Mouse (Mus musculus): ENCODE results near the gene Rasl11b. TPM values are rescaled to one million over a fixed set of nuclear protein-coding genes. Genes with fewer than 3 reads are reported as not detected.

Gene Rasl11b
- polyA plus RNA-seq, 2 experiments: 102 to 111 TPM

DNA sequence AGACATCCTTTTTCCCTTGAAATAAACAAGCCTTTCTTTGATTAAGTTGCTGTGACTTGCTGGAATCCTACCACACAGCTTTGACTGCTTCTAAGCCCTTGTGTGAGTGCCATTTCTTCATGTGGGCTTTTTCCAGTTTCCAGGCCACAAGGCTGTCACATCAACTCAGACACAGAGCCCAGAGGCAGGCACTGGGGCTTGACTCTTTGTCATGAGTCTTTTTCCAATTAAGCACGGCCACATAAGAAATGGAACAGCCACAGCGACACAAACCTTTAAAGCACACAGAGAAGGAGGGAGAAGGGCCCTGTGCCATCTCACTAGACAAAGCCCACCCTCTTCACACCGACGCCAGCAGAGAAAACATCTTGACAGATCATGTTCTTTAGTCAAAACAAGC, 23.4 kb downstream of the Rasl11b start:
- Histone ChIP-seq H3K4me2 (replicated peaks; ENCODE audit: low read depth, low read length, severe bottlenecking) (no peak overlapping the region), H3K4me1 (ENCODE audit: control insufficient read depth, insufficient read depth, low read length) (peaks cover 20% of the 10 kb centered on the region), H3K9me3 (ENCODE audit: control insufficient read depth, low read length) (no peaks in the 10 kb centered on the region), H3K27me3 (ENCODE audit: control insufficient read depth, insufficient read depth, low read length) (no peaks in the 10 kb centered on the region), H3K4me3 (replicated peaks; ENCODE audit: low read length) (no peak overlapping the region), H3K36me3 (ENCODE audit: control insufficient read depth, insufficient read depth, low read length) (no peaks in the 10 kb centered on the region), H3K9ac (ENCODE audit: low read depth, low read length, severe bottlenecking) (no peak overlapping the region), H3K27ac (replicated peaks; ENCODE audit: low read depth, low read length) (no peak overlapping the region)
- DNase-seq (ENCODE audit: low spot score) (no peak), ATAC-seq (ENCODE audit: low FRiP score, low read depth) (no peak)
- TF ChIP-seq POLR2A (IDR thresholded peaks at IDR 0.05; ENCODE audit: borderline replicate concordance, extremely low read depth, insufficient read depth, insufficient read length): no peak
- 45% methylated on average over 4 of the region's 4 CpGs for WGBS

DNA sequence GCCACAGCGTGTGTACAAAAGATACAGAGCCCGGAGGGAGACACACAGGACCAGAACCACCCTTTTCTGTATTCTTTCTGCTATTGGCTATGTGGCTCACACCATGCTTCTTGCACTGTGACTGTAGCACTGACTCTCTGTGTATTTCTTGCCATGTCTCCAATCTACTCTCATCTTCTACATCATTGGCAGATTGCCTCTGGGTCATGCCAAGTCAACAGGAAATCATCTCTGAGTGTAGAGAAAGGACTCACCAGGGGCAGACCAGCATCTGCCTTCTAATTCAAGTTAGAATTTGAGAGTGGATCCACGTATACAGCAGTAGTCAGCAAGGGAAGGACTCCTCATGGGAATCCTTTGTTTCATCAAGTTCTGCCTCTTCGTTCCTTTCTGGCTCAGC, 27.5 kb downstream of the Rasl11b start:
- no peak for TF ChIP-seq POLR2A (IDR thresholded peaks at IDR 0.05; ENCODE audit: borderline replicate concordance, extremely low read depth, insufficient read depth, insufficient read length)
- no peak overlapping the region for H3K4me2 ChIP-seq (replicated peaks; ENCODE audit: low read depth, low read length, severe bottlenecking)
- H3K27me3 ChIP-seq (ENCODE audit: control insufficient read depth, insufficient read depth, low read length): no peaks in the 10 kb centered on the region
- H3K36me3 ChIP-seq (ENCODE audit: control insufficient read depth, insufficient read depth, low read length): no peaks in the 10 kb centered on the region
- H3K9me3 ChIP-seq (ENCODE audit: control insufficient read depth, low read length): no peaks in the 10 kb centered on the region
- H3K9ac ChIP-seq (ENCODE audit: low read depth, low read length, severe bottlenecking): no peak overlapping the region
- 86% methylated on average over 4 of the region's 4 CpGs for WGBS
- H3K27ac ChIP-seq (replicated peaks; ENCODE audit: low read depth, low read length): no peak overlapping the region
- DNase-seq (ENCODE audit: low spot score) (no peak), ATAC-seq (ENCODE audit: low FRiP score, low read depth) (no peak)
- peaks cover 7% of the 10 kb centered on the region; the same call in 1 of the 2 replicates for H3K4me1 ChIP-seq (ENCODE audit: control insufficient read depth, insufficient read depth, low read length)
- H3K4me3 ChIP-seq (replicated peaks; ENCODE audit: low read length): no peak overlapping the region

DNA sequence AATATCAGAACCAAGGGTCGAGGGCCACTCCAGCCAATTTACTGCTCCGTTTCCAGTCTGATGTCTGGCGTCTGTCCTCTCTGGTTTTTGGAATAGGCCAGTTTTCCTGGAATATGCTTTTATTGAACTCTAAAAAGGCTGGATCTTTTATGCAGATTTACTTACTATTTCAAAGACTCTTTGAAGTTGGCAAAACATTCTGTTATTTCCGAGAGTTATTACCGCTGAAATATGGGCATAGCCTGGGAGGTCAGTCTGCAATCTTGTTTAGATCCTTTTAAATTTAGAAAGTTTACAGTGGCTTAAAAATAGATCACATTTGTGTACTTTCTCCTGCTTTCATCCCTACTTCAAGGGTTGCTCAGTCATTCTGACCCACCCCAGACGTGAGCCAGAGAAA, 29.4 kb downstream of the Rasl11b start:
- Histone ChIP-seq H3K4me3 (replicated peaks; ENCODE audit: low read length) (no peak overlapping the region), H3K27ac (replicated peaks; ENCODE audit: low read depth, low read length) (no peak overlapping the region), H3K4me2 (replicated peaks; ENCODE audit: low read depth, low read length, severe bottlenecking) (no peak overlapping the region), H3K36me3 (ENCODE audit: control insufficient read depth, insufficient read depth, low read length) (no peaks in the 10 kb centered on the region), H3K27me3 (ENCODE audit: control insufficient read depth, insufficient read depth, low read length) (no peaks in the 10 kb centered on the region), H3K9me3 (ENCODE audit: control insufficient read depth, low read length) (no peaks in the 10 kb centered on the region), H3K9ac (ENCODE audit: low read depth, low read length, severe bottlenecking) (no peak overlapping the region), H3K4me1 (ENCODE audit: control insufficient read depth, insufficient read depth, low read length) (no peaks in the 10 kb centered on the region)
- 73% methylated on average over 6 of the region's 6 CpGs for WGBS
- DNase-seq (ENCODE audit: low spot score): no peak
- TF ChIP-seq POLR2A (IDR thresholded peaks at IDR 0.05; ENCODE audit: borderline replicate concordance, extremely low read depth, insufficient read depth, insufficient read length): no peak
- no peak for ATAC-seq (ENCODE audit: low FRiP score, low read depth)

DNA sequence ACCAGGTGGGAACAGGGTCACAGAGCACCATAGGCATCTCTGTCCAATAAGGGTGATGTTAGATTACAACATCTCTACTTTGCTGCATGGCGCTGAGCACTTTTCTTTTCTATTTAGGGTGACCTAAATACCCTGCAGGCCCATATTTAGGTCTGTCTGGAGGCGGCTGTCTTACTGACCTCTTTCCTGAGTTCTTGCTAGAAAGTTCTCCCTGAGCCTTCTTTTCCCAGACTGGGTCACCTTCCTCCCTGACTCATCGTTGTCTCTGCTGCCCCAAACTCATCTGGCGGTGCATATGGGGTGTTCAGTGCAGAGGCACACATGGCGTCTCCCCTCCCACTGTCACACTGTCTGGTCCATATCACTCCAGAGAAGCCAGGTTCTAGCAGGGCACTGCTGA, 31.1 kb downstream of the Rasl11b start:
- Histone ChIP-seq H3K9ac (ENCODE audit: low read depth, low read length, severe bottlenecking) (no peak overlapping the region), H3K9me3 (ENCODE audit: control insufficient read depth, low read length) (no peaks in the 10 kb centered on the region), H3K27ac (replicated peaks; ENCODE audit: low read depth, low read length) (no peak overlapping the region), H3K4me2 (replicated peaks; ENCODE audit: low read depth, low read length, severe bottlenecking) (no peak overlapping the region), H3K27me3 (ENCODE audit: control insufficient read depth, insufficient read depth, low read length) (no peaks in the 10 kb centered on the region), H3K36me3 (ENCODE audit: control insufficient read depth, insufficient read depth, low read length) (no peaks in the 10 kb centered on the region), H3K4me3 (replicated peaks; ENCODE audit: low read length) (no peak overlapping the region), H3K4me1 (ENCODE audit: control insufficient read depth, insufficient read depth, low read length) (0 out of 2 replicates have a peak, but pooled peaks cover 2% of the 10 kb centered on the region)
- no peak for TF ChIP-seq POLR2A (IDR thresholded peaks at IDR 0.05; ENCODE audit: borderline replicate concordance, extremely low read depth, insufficient read depth, insufficient read length)
- 92% methylated on average over 5 of the region's 5 CpGs for WGBS
- ATAC-seq (ENCODE audit: low FRiP score, low read depth): no peak
- DNase-seq (ENCODE audit: low spot score): no peak

DNA sequence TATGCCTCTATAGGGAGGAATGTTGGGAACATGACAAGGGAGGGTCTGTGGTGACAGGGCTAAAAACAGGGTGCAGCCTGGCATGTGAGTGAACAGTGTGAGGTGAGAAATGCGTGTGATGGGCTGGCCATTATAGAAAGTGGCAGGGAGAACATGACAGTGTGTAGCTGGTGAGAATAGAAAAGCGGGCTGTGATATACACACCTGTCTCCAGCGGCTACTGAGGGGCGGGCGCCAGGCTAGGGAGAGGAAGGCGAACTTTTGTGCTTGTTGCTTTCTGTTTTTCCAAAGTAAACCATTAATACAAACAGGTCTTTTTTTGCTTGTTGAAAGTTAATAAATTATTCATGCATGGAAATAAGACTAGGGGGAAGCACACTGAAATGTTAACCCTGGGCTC, 32.3 kb downstream of the Rasl11b start:
- Histone ChIP-seq H3K27me3 (ENCODE audit: control insufficient read depth, insufficient read depth, low read length) (no peaks in the 10 kb centered on the region), H3K27ac (replicated peaks; ENCODE audit: low read depth, low read length) (no peak overlapping the region), H3K9me3 (ENCODE audit: control insufficient read depth, low read length) (no peaks in the 10 kb centered on the region), H3K4me1 (ENCODE audit: control insufficient read depth, insufficient read depth, low read length) (0 out of 2 replicates have a peak, but pooled peaks cover 2% of the 10 kb centered on the region), H3K9ac (ENCODE audit: low read depth, low read length, severe bottlenecking) (no peak overlapping the region), H3K4me3 (replicated peaks; ENCODE audit: low read length) (no peak overlapping the region), H3K4me2 (replicated peaks; ENCODE audit: low read depth, low read length, severe bottlenecking) (no peak overlapping the region), H3K36me3 (ENCODE audit: control insufficient read depth, insufficient read depth, low read length) (no peaks in the 10 kb centered on the region)
- 91% methylated on average over 6 of the region's 6 CpGs for WGBS
- ATAC-seq (ENCODE audit: low FRiP score, low read depth): no peak
- no peak for TF ChIP-seq POLR2A (IDR thresholded peaks at IDR 0.05; ENCODE audit: borderline replicate concordance, extremely low read depth, insufficient read depth, insufficient read length)
- no peak for DNase-seq (ENCODE audit: low spot score)

DNA sequence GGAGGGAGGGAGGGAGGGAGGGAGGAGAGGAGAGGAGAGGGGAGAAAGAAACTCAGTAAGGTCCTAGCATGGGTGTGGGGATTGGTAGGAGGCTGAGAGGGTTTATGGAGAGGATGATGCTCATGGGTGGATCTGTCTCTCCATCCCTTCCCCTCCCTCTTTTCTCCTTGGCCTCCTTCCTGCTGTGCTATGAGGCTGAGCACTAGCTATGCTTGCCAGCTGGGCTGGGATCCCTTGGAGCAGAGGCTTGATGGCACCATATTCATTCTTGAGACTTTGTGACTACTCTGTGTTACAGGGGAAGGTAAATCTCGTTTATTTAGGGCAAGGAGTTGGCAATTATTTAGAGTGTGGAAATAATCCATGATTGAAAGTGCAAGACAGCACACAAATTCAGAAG, 33.9 kb downstream of the Rasl11b start:
- Histone ChIP-seq H3K36me3 (ENCODE audit: control insufficient read depth, insufficient read depth, low read length) (no peaks in the 10 kb centered on the region), H3K4me1 (ENCODE audit: control insufficient read depth, insufficient read depth, low read length) (0 out of 2 replicates have a peak, but pooled peaks cover 2% of the 10 kb centered on the region), H3K4me3 (replicated peaks; ENCODE audit: low read length) (no peak overlapping the region), H3K9ac (ENCODE audit: low read depth, low read length, severe bottlenecking) (no peak overlapping the region), H3K27me3 (ENCODE audit: control insufficient read depth, insufficient read depth, low read length) (no peaks in the 10 kb centered on the region), H3K4me2 (replicated peaks; ENCODE audit: low read depth, low read length, severe bottlenecking) (no peak overlapping the region), H3K9me3 (ENCODE audit: control insufficient read depth, low read length) (no peaks in the 10 kb centered on the region), H3K27ac (replicated peaks; ENCODE audit: low read depth, low read length) (no peak overlapping the region)
- WGBS: 56% methylated on average over 1 of the region's 1 CpGs
- ATAC-seq (ENCODE audit: low FRiP score, low read depth) (no peak), DNase-seq (ENCODE audit: low spot score) (no peak)
- TF ChIP-seq POLR2A (IDR thresholded peaks at IDR 0.05; ENCODE audit: borderline replicate concordance, extremely low read depth, insufficient read depth, insufficient read length): no peak
